Mouse (Mus musculus) kidney, adult 8-10 months (tissue): ENCODE measurements around the gene Gm5724.
A peak's percentile ranks its signal among the peaks of the same experiment; 100 is the strongest.

Source experiments
- DNase-seq, 2 experiments: peaks; one replicate each; pipeline ENCODE4 v3.0.0; 2022

The Gm5724 gene

DNA sequence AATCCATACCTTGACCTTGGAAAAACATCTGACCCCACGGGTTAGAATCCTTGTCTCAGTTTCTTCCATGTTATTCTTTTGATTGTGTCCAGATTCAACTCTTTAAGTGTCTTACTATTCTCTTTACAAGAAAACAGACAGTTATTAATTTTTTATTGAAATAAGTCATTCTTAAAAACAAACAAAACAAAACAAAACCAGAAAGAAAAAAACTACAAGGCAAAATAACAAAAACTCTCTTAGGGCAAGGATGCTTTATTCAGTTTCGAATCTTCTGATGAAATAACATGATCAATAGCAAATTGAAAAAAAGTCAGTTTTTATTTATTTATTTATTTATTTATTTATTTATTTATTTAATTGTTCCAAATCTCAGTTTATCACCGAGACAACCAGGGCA, at the start of gene Gm5724:
TSS of gene Gm5724 (minus strand) at position 101 of the 400 bp plus-strand sequence.
- DNase-seq: no peak

DNA sequence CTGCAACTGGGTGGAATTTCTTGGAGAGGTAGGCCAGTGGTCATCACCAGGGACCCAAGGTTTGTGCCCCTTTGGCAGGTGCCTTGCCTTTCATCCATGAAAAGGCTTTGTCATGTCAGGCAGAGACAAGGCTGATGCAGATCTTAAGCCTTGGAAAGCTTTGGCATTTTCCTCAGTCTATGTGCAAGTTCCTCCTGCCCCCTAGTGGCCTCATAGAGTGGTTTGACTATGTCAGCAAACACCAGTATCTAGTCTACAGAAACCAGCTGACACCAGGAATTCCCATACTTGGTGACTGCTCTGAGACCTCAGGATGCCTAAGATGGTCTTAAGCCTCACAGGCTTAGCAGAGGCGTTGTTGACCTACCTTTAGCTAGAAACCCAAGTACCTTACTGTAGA, 24.2 kb upstream of the Gm5724 start:
- peak; percentile 15 to 33 for DNase-seq

DNA sequence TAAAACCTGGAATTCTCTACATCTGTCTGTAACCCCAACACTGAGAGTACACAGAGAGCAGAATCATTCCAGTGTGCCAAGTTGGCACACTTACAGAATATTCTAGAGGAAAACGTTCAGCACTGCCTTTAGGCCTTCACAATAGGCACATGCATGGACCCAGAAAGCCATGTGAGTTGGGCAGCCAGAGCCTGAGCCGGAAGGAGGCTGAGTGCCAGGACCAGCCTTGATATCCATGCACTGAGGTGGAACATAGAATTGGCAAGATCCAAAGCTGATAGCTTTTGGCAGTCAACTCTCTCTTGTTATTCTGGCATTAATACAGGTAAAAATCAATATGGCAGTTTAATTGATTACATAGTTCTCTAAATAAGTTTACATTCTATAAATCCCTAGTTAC, 866 bp upstream of the Gm5724 start:
- DNase-seq: no peak

DNA sequence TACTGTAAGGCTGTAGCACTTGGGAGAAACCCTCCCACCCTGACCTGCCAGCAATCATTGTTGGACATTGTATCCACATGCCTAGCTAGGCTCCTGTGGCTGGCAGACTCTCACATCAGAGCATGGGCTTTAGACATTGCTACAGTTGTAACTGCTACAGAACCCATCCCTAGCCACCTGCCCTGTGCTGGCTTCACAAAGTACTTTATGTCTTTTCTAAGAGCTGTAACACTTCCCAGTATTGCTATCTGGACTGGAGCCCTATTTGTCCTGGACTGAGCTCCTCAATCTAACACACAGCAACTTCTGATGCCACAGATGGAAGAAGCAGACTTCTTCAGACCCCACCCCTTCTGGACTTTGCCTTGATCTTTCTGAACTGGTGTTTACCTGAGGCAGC, 82.4 kb downstream of the Gm5724 start:
- no peak for DNase-seq

DNA sequence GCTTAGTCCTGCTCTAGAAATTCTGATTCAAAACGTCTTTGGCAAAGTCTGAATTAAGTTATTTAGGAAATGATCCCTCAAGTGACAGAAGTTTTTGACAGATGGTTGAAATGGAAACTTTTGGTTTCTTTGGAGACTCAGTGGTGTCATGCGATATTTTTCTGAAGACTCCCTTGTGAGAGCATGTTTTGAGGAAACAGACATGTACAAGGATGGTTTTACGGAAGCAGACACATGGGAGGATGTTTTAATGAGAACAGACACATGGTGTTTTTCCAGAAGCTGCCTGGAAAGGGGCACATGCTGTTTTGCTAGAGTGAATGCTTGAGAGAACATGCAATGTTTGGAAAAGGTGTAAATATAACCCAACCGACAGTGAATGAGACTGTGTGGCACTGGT, 86.6 kb downstream of the Gm5724 start:
- DNase-seq: no peak
